Mouse (Mus musculus) right cerebral cortex, postnatal 4 days (tissue): ENCODE results near the gene Itk.
"Not testable (repeated sequence)": the region's sequence is repeated elsewhere in the genome, so short reads cannot be mapped to it uniquely, and the experiment has no call there.

Experiments
- DNase-seq: peaks from one replicate; pipeline ENCODE4 v3.0.0-alpha.2; 2022

The Itk gene

DNA sequence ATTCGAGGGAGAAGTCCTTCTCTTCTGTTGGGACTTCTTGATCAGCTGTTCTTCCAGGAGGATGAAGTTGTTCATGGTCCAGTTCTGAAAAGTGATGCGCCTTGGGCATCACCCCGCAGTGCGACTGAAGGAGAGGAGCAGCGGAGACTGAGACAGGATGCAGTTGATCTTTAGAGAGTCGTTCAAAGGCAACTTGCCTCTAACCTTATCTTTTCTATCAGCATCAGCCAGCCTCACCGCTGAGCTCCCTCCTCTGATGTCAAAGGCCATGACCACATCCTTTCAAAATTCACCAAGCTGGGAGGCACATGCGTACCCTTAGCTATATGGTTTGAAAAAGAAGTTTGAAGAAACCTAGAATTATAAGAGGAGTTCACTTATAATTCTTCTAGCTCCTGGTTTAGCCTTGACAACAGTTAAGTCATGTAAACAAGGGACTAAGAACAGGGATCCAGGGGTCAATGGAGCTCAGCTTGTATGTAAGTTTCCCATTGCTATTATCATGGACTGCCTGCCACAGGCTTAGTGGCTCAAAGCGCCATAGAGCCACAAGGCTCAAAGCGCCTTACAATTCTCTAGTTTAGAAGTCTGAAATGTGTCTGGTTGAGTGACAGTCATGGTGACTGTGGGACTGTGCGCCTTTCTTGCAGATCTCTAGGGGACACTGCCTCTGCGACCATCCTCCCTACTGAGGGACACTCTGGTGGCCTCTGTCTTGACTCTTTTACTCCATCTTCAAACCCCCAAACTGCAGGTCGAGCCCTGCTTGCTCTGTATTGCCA lies at the start of gene Itk:
Gene Itk (minus strand): TSS at position 180 of the 782 bp plus-strand sequence.
- no peak for DNase-seq

DNA sequence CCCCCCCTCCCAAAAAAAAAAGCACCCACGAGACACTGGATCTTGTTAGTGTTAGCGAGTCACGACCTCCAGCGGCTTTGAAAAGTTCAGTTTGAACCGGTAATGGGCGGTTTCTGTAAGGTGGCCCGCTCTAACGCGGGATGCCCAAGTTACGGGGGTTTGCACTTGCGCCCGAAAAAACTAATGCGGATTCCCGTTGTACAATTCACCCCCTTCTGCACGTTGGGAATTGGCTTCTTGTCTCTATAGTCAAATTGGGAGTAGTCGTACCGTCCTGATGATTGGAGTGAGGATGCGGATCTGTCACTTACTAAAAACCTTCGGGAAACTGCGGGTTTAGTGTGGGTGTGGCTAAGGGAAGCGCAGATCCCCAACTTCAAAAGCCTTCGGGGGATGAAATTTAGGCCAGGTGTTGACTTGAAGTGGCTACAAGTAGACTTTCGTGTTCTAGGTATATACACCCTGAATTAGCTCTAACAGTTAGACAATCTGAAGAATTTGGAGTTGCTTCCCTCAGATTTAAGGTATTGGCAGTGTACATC lies 48.2 kb upstream of the Itk start:
- peak; percentile 3 for DNase-seq

DNA sequence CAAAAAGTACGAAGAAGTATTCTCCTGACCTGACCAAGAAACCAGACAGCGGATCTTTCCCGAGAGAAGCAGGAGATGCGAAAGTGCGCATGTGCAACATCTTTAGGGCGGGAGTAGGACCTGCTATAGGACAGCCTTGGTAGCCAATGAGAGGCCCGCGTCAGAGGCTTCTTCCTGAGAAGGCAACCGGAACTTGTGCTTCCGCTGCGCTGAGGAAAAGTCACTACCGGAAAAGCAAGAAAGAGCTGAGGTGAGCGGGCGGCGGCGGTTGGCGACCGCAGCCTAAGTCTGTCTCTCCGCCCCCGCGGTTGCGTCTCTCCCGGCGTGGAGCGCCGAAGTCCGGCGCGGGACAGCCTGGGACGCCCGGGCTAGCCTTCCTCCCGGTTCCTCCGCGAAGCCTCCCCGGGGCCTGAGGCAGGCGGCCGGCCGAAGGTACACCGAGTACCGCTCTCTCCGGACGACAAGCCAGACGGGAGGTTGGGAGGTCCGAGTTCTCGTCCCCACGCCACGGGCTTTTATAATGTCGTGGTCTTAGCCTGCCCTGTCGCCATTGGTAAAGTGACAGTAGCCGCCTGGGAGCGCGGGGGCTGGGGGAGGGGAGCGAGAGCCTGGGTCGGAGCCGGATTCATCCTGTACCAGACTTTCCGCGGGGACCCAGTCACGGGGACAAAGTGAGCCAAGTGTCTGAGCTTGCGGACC lies 47.6 kb upstream of the Itk start, which contains the start of gene Med7:
Gene Med7 (plus strand): TSS at position 166 of the 699 bp plus-strand sequence.
- DNase-seq = peak; percentile 86

DNA sequence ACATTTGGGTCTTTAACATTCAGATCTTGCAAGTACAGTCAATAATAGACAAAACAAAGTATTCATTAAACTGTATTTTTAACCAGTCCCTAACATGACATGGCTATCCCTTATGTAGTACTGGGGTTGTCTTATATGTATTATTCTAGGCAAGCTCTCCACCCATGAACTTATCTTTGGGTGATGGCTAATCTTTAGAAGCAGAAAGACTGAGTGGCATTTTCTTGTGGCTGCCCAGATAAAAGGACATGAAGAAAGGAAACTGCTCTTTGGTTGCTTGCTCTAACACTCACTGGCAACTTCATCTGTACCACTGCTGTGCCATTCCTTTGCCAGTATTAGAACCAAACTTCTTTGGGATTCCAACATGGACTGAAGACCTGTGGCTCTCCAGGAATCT lies 46.0 kb upstream of the Itk start:
- no peak for DNase-seq

DNA sequence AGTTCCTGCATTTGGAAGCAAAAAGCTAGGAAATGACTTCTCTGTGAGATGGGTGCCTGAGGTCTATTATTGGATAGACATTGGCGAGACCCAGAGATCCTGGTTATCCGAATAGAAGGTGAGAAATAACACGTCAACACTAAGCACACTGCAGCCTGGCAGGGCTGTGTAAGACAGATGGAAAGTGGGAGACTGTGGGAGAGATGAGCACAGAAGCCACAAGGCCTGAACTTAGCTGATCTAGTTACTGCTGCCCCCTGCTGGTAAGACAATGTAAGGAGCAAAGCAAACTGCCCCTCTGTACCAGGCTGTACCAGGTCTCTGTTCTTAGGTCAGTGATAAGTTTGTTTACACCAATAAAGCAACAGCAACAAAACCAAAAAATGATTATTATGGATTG lies 41.8 kb upstream of the Itk start:
- DNase-seq = peak; percentile 79

DNA sequence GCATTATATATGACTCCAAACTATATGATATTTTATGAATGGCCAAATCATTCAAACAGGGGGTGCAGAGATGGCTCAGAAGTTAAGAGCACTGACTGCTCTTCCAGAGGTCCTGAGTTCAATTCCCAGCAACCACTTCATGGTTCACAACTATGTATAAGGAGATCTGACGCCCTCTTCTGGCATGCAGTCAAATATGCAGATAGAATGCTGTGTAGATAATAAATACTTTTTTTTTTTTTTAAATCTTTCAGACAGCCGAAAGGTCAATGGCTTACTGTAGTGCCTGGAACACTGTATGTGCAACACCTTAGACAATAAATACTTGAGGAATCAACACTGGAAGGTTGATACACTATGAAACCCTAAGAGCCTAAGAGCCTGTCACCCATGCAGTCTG lies 40.8 kb upstream of the Itk start:
- DNase-seq = no peak

DNA sequence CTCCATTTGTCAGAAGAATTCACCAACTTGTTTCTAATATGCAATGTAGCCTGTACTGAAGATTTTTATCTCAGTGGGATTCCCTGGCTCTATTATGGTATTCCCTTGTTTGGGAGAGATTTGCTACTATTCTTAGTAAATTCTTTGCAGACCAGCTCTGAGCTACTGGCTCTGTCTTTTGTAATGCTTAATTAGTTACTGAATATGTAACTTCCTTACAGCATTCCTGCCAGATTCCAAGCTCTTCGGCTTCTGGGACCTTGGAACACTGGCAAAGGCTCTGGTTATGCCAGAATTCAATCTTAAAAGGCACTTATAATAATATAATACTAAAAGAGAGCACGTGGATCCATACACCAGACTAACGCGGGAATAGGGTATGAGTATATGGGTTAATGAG lies 38.8 kb upstream of the Itk start:
- DNase-seq = not testable (repeated sequence)

DNA sequence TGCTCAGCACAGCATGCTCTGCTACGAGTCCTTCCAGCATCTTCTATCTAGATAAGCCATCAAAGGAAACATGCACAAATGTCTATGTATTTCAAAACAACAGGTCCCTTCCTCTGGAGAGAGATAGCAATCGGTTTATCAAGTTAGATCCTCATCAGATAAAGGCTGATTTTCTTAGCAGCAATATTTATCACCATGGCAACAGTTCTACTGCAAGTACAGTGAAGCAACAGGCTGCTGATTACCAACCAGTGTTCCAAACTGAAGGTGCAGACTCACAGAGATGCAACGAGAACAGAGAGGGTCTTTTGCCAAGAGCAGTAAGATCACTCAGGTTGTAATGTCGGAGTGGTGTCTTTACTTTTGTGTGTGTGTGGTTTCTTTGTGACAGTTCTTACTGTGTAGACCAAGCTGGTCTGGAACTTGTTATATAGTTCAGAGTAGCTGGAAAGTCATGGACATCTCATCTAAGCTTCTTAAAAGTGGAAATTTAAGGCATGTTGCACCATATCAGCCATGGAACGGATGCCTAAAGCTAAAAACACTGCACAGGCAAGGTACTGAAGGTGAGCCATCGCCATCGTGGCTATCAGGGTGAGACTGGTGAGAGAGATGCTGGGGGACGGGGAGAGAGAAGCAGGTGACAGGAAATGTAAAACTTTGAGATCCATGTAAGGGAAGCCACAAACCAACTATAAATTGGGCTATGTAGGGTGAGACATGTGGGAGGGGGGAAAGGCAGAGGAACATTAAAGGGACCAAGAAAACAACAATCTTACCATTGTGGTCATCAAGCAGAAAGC lies 32.0 kb upstream of the Itk start:
- no peak for DNase-seq

DNA sequence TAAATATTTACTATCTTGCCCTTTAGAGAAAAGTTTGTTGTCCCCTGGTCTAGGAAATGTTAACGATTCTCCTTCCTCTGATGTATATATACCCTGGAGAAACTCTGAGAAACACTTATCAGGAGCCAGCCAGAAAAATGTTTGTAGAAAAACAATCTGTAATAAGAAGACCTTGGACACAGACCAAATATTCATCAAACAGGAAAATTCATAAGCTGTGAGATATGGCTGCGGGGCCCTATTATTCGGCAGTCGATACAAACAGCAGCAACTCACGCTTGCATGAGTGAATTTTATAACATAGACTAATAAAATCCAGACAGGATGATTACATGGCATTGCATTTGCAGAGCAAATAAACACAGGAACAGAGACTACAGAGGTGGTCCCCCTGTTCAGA lies 29.5 kb upstream of the Itk start:
- DNase-seq = no peak

DNA sequence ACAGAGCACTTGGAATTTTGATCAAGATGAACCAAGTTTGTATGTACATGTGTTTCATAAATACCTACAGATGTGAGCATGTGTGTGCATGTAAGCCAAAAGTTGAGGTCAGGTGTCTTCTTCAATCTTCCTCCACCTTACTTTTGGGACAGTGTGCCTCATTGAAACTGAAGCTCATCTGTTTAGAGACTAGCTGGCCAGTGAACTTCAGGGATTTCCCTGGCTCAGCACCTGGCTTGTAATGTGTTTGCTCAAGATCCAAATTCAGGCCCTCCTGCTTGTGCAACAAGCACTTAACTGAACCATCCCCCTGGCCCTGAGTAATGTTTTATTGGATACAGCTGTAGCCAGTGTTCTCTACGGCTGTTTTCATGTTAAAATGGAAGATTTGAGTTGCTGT lies 29.1 kb upstream of the Itk start:
- DNase-seq = no peak

DNA sequence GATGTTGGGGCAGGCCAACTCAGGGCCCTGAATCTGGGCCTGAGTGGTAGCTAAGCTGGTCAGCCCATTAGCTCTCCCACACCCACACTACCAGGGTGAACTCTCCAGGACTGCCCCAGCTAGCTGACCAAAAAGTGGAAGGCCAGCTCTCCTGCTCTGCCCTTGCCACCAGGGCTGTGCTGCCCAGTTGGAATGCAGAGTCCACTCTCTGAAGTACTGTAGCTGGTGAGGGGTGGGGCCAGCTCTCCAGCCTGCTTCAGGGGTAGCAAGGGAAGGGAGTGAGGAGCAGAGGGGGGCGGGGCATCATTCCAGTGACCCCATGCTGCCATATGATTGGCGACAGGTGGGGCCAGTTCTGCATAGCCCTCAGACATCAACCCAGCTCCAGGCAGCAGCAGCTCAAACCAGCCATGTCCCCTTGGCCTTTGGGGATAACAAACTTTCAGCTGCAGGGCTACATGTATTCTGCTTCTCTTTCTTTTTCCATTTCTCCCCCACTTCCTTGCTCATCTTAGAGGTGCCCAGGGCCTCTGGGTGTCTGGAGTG lies 20.8 kb upstream of the Itk start:
- DNase-seq = no peak

DNA sequence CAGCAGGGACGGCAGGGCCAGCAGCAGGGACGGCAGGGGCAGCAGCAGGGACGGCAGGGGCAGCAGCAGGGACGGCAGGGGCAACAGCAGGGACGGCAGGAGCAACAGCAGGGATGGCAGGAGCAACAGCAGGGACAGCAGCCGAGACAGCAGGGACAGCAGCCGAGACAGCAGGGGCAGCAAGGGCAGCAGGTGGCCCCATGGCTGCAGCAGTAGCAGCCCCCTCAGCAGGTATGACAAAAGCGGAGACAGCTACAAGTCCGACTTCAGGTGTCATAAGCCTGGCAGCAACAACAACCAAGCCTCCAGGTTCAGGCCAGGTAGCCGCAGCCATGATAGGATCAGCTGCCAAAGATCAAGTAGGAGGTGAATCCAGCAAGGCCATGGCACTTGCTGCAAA lies 17.4 kb upstream of the Itk start:
- no peak for DNase-seq

DNA sequence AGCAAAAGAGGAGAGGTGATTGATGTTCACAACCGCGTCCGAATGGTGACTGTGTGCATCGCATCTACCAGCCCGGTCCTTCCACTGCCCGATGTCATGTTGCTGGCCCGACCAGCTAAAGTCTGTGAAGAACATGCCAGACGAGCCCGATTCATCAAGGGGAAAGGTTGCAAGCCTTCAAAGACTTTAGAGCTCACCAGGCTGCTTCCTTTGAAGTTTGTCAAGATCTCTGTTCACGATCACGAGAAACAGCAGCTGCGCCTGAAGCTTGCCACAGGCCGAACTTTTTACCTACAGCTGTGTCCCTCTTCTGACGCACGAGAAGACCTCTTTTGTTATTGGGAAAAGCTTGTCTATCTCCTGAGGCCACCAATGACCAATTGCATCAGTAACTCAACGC lies 15.7 kb upstream of the Itk start:
- no peak for DNase-seq

DNA sequence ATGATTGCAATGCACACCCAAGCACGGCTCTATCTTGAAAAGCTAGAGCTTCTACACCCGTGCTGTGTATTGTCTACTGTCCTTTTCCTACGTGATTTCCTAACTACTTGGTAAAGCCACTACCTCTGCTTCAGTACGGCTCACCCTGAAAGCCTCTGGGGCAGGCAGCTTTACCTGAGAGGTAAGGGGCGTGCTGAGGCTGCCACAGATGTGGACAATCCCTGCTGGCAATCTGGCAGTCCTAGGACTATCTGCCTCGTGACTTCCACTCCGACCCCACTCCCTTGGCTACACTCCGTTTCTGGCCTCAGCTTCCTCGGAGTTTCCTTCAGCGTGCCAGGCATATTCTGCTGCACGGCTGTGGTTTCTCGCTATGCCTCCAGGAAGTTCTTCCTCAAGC lies 12.2 kb upstream of the Itk start:
- DNase-seq = no peak

DNA sequence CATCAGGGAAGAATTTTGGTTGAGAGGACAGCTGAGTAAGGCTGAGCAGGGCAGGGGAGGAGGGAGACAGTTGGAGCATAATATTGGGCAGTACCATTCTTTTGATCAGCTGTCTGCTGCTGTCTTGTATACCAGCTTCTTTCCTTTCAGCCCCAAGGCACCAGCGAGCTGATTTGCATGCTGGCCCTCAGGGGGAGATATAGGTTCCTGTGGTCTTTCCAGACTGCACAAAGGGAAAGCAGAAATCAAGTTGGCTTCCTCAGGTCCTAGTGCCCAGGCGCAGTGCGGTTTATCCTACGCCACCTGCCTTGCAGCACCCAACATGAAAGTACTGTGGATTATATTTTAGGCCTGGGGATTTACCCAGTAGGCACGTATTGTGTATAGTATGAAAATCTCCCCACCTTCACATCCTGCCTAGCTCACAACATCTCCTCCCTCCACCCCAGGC lies 9.6 kb upstream of the Itk start:
- DNase-seq = no peak

DNA sequence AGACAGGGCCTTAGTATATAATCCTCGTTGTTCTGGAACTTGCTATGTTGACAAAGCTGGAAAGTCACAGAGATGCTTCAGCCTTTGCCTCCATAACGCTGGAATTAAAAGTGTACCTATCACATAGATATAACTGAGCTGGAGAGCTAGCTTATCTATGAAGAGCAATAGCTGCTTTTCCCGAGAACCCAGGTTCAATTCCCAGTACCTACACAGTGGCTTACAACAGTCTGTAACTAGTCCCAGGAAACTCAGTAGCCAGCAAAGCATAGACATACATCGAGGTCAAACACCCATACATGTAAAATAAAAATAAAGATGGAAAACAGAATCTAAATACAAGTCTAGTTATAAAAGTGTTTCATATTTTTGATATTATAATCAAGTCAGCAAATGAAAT lies 9.2 kb upstream of the Itk start:
- no peak for DNase-seq

DNA sequence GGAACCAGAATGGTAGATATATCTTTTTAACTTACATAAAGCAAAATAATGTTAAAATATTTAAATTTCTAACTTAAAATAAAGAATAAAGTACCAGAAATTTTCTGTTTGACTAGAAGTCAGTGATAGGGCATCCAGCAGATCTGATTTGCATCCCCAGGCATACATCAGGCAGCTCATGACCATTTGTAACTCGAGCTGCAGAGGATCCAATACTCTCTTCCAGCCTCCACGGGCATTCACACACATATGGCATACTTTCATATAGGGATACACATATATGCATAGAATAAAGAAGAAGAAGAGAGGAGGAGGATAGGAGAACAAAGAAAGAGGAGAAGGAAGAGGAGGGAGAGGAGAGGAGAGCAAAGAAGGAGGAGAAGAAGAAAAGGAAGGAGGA lies 8.6 kb upstream of the Itk start:
- DNase-seq = no peak

DNA sequence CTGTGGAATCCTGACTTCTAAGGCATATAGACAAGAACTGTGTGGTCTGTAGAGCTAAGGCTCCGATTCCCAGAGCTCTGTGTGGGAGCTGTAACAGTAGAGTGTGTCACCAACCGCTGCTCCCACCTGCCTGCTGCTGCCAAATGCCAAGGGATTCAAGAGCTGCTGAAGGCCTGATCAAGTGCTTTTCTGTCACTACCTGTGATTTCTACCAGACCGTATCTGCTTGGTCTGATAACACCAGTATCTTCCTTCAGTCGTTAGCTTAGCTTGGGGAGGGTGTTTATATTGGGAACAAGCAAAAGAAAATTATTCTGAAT lies 7.5 kb upstream of the Itk start:
- no peak for DNase-seq

DNA sequence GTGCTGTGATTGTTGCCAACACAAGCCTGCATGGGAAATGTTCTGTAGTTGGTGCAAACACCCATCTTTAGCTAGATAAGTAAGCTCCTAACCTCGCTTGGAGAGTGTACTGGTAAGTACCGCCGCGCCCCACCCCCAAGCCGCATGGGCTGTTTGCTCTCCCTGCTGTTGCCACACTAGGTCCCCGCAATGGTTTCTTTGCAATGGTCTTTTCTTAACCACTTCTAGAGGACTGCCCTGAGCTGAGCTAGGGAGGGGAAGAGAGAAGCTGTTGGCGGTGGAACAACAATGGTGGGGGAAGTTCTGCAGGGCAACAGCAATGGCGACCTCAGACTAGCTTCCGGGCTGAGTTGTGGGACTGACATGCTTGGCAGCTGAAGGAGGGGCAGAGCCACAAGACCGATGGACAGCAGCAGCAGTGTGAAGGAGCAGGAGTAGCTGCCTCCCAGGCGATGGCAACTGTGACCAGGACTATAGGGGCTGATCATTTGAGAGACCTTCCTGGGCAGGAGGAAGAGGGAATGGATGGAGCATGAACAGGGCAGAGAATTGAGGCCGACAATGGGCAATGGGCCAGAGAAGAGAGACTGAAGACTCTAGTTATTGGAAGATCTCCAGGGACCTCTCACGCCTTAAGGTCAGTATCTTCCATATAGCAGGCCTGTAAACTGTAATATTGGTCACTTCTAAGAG lies 7.0 kb upstream of the Itk start, which contains the start of gene Fam71b:
Gene Fam71b (plus strand): TSS at position 393 of the 693 bp plus-strand sequence.
- no peak for DNase-seq

DNA sequence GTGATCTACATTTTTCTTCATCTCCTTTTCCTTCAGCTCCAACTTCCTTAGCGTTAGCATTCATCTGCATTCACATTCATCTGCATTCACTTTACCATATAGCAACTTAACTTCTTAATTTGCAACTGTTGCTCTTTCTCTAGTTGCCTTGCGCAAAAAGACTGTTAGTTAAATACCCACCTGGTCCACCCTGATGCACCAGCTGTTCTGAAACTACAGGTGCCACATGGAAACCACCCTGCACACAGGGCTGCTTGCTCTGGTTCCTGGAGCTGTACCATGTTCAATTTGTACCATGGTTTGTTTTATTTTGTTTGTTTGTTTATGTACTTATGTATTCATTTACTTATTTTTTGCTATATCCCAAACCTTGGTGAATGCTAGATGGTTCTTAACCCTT lies 6.4 kb upstream of the Itk start:
- DNase-seq = no peak

DNA sequence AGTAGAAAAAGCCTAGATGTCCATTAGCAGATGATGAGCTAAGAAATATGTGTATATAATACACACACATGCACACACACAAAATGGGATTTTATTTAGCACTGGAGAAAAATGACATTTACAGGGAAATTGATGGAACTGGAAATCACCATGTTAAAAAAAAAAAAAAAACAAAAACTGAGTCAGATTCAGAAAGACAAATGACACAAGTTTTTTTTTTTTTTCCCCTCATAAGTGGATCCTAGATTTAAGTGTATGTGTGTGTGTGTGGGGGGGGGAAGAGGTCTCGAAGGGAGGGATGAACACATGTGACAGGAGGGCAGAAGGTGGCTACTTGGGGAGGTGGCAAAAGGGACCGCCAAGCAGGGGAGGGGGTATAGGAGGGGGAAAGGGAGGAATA lies 5.8 kb upstream of the Itk start:
- no peak for DNase-seq

DNA sequence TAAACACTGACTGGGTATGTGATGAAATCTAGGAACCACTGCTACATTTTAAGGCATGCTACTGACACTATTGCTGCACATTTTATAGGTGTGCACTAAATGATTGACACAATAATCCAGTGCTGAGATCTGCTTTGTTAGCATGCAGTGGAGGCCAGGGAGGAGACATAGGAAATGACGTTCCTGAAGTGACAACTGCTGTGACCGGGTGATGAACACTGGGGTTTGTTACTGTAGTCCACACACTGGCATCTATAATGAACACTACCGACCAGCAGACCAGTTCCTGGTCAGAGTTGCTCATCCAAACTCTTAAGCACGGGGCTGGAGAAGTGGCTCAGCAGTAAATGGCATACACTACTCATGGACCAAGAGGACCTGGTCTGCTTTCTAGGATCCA lies 4.1 kb upstream of the Itk start:
- DNase-seq = no peak

DNA sequence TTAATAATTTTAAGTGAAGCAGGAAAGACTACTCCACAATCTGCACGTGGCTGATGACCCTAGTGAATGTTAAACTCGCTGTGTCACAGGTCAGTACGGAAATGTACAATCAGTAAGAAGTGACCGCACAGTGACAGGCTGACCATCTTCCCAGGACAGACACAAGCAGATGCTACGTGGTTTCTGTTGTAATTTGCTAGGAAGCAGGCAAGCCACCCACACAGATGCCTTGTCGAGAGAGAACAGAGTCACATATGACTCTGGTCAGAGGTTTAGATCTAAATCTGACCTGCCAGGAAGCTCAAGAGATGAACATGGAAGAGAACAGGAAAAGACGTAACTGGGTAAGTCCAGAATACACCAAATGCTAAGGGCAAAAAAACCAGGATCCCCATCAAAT lies 3.6 kb upstream of the Itk start:
- no peak for DNase-seq
